Mouse (Mus musculus) forebrain, embryonic 14.5 days (tissue): ENCODE results near the gene Foxp2. TPM values are rescaled to one million over a fixed set of nuclear protein-coding genes. Genes with fewer than 3 reads are reported as not detected.

Experiments
- ATAC-seq: fragments of 200-750 bp; cut with Nextera tagmentation; 2 replicates; pipeline ENCODE4 v1.8.0; 2017; ENCODE audit warnings: mild to moderate bottlenecking, moderate library complexity
- DNase-seq: peaks from one replicate; pipeline ENCODE4 v3.0.0-alpha.2; 2015; ENCODE audit warnings: low spot score
- H3K27ac ChIP-seq: fragments of 300-500 bp; sonication (generic); 2 replicates; pipeline ENCODE4 v1.5.1; 2014; ENCODE audit warnings: low read depth, mild to moderate bottlenecking, control low read depth, low read length, moderate library complexity
- H3K27me3 ChIP-seq: fragments of 300-500 bp; sonication (generic); replicated peaks from 2 replicates; pipeline ENCODE4 v1.6.1; 2014; ENCODE audit warnings: low read length, control low read depth, mixed read lengths; ENCODE audit not compliant: control insufficient read depth, insufficient read depth
- H3K36me3 ChIP-seq: fragments of 300-500 bp; sonication (generic); 2 replicates; pipeline ENCODE4 v1.6.1; 2014; ENCODE audit warnings: low read length, control low read depth; ENCODE audit not compliant: control insufficient read depth, insufficient read depth
- H3K4me1 ChIP-seq: fragments of 300-500 bp; sonication (generic); 2 replicates; pipeline ENCODE4 v1.6.1; 2014; ENCODE audit warnings: antibody characterized with exemption, low read length, control low read depth; ENCODE audit not compliant: control insufficient read depth, insufficient read depth
- H3K4me2 ChIP-seq: fragments of 300-500 bp; sonication (generic); 2 replicates; pipeline ENCODE4 v1.6.1; 2014; ENCODE audit warnings: mild to moderate bottlenecking, control low read depth, low read length
- H3K4me3 ChIP-seq: fragments of 300-500 bp; sonication (generic); 2 replicates; pipeline ENCODE4 v1.5.1; 2014; ENCODE audit warnings: low read depth, low read length, control low read depth
- H3K9ac ChIP-seq: fragments of 300-500 bp; sonication (generic); 2 replicates; pipeline ENCODE4 v1.6.1; 2014; ENCODE audit warnings: mild to moderate bottlenecking, low read length, control low read depth, moderate library complexity
- H3K9me3 ChIP-seq: fragments of 300-500 bp; sonication (generic); replicated peaks from 2 replicates; pipeline ENCODE4 v1.6.1; 2016; ENCODE audit warnings: low read length, control low read depth, mixed read lengths; ENCODE audit not compliant: control insufficient read depth
- WGBS: fragments of 180-500 bp; shearing (Covaris S2); extraction: QIAGEN DNeasy Blood & Tissue Kit; methylation state at CpG from one replicate; pipeline ENCODE4 v1.1.7; 2014; 5-methylcytosine and 5-hydroxymethylcytosine counted together
- polyA plus RNA-seq: library from polyadenylated mRNA; unstranded; fragments of >200 nt; fragmentation: Nextera tagmentation; extraction: Ambion mirVana; gene quantifications from 2 replicates; pipeline ENCODE4 v1.2.1, GENCODE M21; 2014

Foxp2 gene
- polyA plus RNA-seq, 1 experiment from 2014 or later, result 26.3 TPM

DNA sequence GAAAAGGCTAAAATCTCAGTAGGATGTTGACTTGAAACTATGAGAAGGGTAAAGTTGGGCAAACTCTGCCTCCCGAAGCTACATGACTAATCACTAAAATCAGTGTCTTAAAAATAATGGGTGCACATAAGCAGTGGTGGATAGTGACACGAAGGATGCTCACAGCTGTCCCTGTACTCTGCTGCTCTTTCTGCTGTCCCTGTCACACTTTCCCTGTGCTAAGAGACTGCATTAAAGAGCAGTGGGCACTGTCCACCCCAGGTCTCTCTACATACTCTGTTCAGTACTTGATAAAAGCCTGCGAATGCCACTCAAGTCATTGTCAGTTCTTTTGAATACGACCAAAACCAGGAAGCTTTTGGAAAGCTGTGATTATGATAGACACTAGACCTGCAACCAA, 469.7 kb downstream of the Foxp2 start:
- ATAC-seq, result no peak
- DNase-seq, result no peak
- Histone ChIP-seq H3K36me3 (no peaks in the 10 kb centered on the region), H3K27ac (no peak overlapping the region), H3K4me1 (peaks cover 7% of the 10 kb centered on the region), H3K9me3 (no peaks in the 10 kb centered on the region), H3K27me3 (no peaks in the 10 kb centered on the region), H3K4me2 (no peak overlapping the region), H3K9ac (no peak overlapping the region), H3K4me3 (no peak overlapping the region)
- 76% methylated on average over 4 of the region's 4 CpGs for WGBS

DNA sequence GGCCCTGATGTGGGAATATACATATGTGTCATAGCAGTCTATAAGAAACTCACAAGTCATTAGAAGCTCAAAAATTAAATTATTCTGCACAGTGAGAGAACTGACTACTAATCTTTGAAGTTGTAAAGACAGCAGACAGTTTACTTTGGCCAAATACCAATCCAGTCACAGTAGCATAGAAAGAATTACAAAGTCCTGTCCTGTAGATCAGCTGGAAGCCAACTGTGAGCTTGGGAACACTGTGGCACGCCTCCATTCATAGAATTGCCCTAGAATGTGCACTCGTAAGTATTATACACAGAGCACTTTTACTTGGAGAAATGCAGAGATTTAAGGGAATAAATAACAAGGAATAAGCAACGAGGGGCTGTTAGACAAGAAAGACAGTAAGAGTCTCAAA, 472.5 kb downstream of the Foxp2 start:
- no peak for DNase-seq
- WGBS, result 50% methylated on average over 3 of the region's 3 CpGs
- H3K4me1 ChIP-seq, result peaks cover 6% of the 10 kb centered on the region
- no peaks in the 10 kb centered on the region for H3K27me3 ChIP-seq
- ATAC-seq, result no peak; the same call in 1 of the 2 replicates
- H3K9me3 ChIP-seq, result no peaks in the 10 kb centered on the region
- no peak overlapping the region for H3K9ac ChIP-seq
- H3K27ac ChIP-seq, result no peak overlapping the region
- no peak overlapping the region for H3K4me3 ChIP-seq
- no peak overlapping the region for H3K4me2 ChIP-seq
- no peaks in the 10 kb centered on the region for H3K36me3 ChIP-seq

DNA sequence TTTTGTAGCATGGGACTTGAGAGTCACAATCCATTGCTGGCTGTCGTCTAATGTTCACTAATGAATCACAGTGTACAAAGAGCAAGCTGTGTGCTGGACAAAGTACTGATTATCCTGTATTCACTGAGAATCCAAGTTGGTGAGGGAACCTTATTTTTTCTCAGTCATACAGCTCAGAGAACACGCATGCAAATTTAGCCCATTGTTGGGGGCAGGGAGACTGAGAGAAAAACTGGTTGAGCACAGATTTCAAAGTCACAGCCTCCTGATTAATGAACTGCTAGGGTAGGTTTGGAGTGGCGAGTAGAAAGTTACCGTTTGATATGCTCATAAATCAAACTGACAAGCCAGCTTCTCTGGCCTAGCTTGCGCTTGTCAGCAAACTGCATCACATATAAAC, 477.1 kb downstream of the Foxp2 start:
- H3K27ac ChIP-seq, result no peak overlapping the region; the same call in 1 of the 2 replicates

GRCm38 (mm10) chr6:15396462-15396861, 495.3 kb downstream of the Foxp2 start:
- Histone ChIP-seq H3K4me3 (no peak overlapping the region), H3K9me3 (no peaks in the 10 kb centered on the region), H3K4me1 (peaks cover 21% of the 10 kb centered on the region), H3K27me3 (no peaks in the 10 kb centered on the region; the same call in 1 of the 2 replicates), H3K9ac (no peak overlapping the region), H3K36me3 (0 out of 2 replicates have a peak, but pooled peaks cover 3% of the 10 kb centered on the region), H3K27ac (no peak overlapping the region), H3K4me2 (no peak overlapping the region)
- DNase-seq, result no peak
- ATAC-seq, result no peak
- WGBS, result 36% methylated on average over 6 of the region's 6 CpGs

More for the DNA sequence above, 477.1 kb downstream of the Foxp2 start:
- WGBS, result 13% methylated on average over 5 of the region's 5 CpGs
- Histone ChIP-seq H3K4me2 (no peak overlapping the region), H3K4me3 (no peak overlapping the region), H3K9ac (no peak overlapping the region), H3K36me3 (no peaks in the 10 kb centered on the region), H3K9me3 (no peaks in the 10 kb centered on the region), H3K27me3 (no peaks in the 10 kb centered on the region), H3K4me1 (peaks cover 6% of the 10 kb centered on the region; the same call in 1 of the 2 replicates)
- ATAC-seq (peak; percentile 77), DNase-seq (peak; percentile 62)

DNA sequence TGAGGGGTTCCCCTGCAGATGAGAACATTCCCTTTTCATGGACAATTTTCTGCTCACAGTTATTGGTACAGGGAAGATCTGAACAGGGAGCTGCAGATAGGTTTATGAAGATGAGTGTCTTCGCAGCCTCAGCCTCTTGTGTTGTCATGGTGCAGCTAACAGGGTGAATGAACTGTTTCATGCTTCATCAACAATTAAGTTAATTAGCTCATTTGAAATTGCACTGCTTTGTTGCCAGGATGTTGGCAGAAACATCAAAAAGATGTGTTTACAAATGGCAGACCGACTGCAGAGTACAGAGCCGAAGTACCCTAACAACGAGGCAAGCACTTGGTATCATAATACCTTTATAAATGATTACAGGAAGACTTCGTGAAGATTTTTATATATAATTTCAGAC, 496.3 kb downstream of the Foxp2 start:
- H3K36me3 ChIP-seq, result 0 out of 2 replicates have a peak, but pooled peaks cover 3% of the 10 kb centered on the region
- H3K27ac ChIP-seq, result no peak overlapping the region
- H3K4me1 ChIP-seq, result peaks cover 25% of the 10 kb centered on the region
- peak; percentile 91 for DNase-seq
- no peak overlapping the region for H3K9ac ChIP-seq
- H3K27me3 ChIP-seq, result no peaks in the 10 kb centered on the region; the same call in 1 of the 2 replicates
- H3K4me2 ChIP-seq, result no peak overlapping the region
- WGBS, result 6% methylated on average over 5 of the region's 5 CpGs
- H3K4me3 ChIP-seq, result no peak overlapping the region
- ATAC-seq, result peak; percentile 85
- H3K9me3 ChIP-seq, result no peaks in the 10 kb centered on the region

- Histone ChIP-seq H3K9ac (no peak overlapping the region), H3K4me3 (no peak overlapping the region), H3K36me3 (no peaks in the 10 kb centered on the region), H3K4me1 (peaks cover 25% of the 10 kb centered on the region), H3K4me2 (no peak overlapping the region), H3K27me3 (no peaks in the 10 kb centered on the region; the same call in 1 of the 2 replicates), H3K27ac (no peak overlapping the region), H3K9me3 (no peaks in the 10 kb centered on the region)
- DNase-seq (peak; percentile 51), ATAC-seq (0 out of 2 replicates have a peak, but pooled peaks have one; percentile 9)
- WGBS, result 14% methylated on average over 3 of the region's 3 CpGs
Measured at GRCm38 (mm10) chr6:15401138-15401537, 500.0 kb downstream of the Foxp2 start.

GRCm38 (mm10) chr6:15402026-15402425, 500.9 kb downstream of the Foxp2 start:
- peak; percentile 55 for DNase-seq

DNA sequence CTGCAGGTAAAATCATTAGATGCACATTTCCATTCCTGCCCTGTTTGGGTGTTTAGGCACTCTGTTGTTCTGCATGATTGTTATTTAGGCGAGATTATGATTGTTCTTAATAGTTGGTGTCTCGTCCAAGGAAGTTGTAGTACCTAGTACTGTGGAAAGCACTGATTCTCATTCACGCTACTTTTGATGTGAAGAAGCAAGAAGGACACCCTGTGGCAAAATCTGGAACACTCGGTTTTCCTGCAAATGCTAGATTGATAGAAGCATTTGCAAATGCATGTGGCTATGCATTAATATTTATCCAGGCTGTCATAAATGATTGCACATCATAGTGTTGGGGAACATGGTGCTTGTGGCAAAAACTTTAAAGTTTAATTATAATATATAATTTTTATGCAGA, 514.0 kb downstream of the Foxp2 start:
- Histone ChIP-seq H3K27ac (no peak overlapping the region), H3K36me3 (no peaks in the 10 kb centered on the region), H3K4me3 (no peak overlapping the region), H3K4me2 (no peak overlapping the region), H3K27me3 (no peaks in the 10 kb centered on the region), H3K9ac (no peak overlapping the region), H3K9me3 (no peaks in the 10 kb centered on the region), H3K4me1 (peaks cover 34% of the 10 kb centered on the region)
- ATAC-seq, result 0 out of 2 replicates have a peak, but pooled peaks have one; percentile 7
- WGBS, result 22% methylated on average over 4 of the region's 4 CpGs
- peak; percentile 77 for DNase-seq

More at GRCm38 (mm10) chr6:15402026-15402425, 500.9 kb downstream of the Foxp2 start:
- no peak overlapping the region for H3K4me3 ChIP-seq
- no peak overlapping the region for H3K27ac ChIP-seq
- 20% methylated on average over 4 of the region's 4 CpGs for WGBS
- H3K27me3 ChIP-seq, result no peaks in the 10 kb centered on the region; the same call in 1 of the 2 replicates
- peak; percentile 40; the same call in 1 of the 2 replicates for ATAC-seq
- H3K4me1 ChIP-seq, result peaks cover 26% of the 10 kb centered on the region
- no peaks in the 10 kb centered on the region for H3K36me3 ChIP-seq
- H3K9ac ChIP-seq, result no peak overlapping the region
- H3K9me3 ChIP-seq, result no peaks in the 10 kb centered on the region
- no peak overlapping the region for H3K4me2 ChIP-seq

- no peaks in the 10 kb centered on the region for H3K9me3 ChIP-seq
- no peak overlapping the region for H3K27ac ChIP-seq
- ATAC-seq (no peak), DNase-seq (no peak)
- H3K27me3 ChIP-seq, result no peaks in the 10 kb centered on the region
- 94% methylated on average over 2 of the region's 2 CpGs for WGBS
- H3K4me2 ChIP-seq, result no peak overlapping the region
- no peaks in the 10 kb centered on the region for H3K4me1 ChIP-seq
- no peak overlapping the region for H3K4me3 ChIP-seq
- H3K9ac ChIP-seq, result no peak overlapping the region
- no peaks in the 10 kb centered on the region for H3K36me3 ChIP-seq
Measured at GRCm38 (mm10) chr6:15459701-15460100, 558.6 kb downstream of the Foxp2 start.
